Mouse (Mus musculus): ENCODE results near the gene Anxa2.

GRCm38 (mm10) chr9:69467310-69467939 lies 14.0 kb downstream of the Anxa2 start:
- TF ChIP-seq CTCF (IDR thresholded peaks at IDR 0.05; ENCODE audit: control insufficient read depth, insufficient read depth, insufficient read length) = no peak
- TF ChIP-seq USF1 (IDR thresholded peaks at IDR 0.05; ENCODE audit: low read depth) = no peak
- peak; percentile 2 for TF ChIP-seq MYOD1 (IDR thresholded peaks at IDR 0.05; ENCODE audit: control insufficient read depth, insufficient read length, low read depth)
